Mouse (Mus musculus) c-Kit-positive CD71-positive TER-119-negative erythroid progenitor cells, embryonic 14.5 days (primary cell): Measurements from ENCODE around the gene Mmp14.

Experiments used
- DNase-seq: peaks from one replicate; pipeline ENCODE4 v3.0.0-alpha.2; 2013; ENCODE audit warnings: low read depth

Gene Mmp14

DNA sequence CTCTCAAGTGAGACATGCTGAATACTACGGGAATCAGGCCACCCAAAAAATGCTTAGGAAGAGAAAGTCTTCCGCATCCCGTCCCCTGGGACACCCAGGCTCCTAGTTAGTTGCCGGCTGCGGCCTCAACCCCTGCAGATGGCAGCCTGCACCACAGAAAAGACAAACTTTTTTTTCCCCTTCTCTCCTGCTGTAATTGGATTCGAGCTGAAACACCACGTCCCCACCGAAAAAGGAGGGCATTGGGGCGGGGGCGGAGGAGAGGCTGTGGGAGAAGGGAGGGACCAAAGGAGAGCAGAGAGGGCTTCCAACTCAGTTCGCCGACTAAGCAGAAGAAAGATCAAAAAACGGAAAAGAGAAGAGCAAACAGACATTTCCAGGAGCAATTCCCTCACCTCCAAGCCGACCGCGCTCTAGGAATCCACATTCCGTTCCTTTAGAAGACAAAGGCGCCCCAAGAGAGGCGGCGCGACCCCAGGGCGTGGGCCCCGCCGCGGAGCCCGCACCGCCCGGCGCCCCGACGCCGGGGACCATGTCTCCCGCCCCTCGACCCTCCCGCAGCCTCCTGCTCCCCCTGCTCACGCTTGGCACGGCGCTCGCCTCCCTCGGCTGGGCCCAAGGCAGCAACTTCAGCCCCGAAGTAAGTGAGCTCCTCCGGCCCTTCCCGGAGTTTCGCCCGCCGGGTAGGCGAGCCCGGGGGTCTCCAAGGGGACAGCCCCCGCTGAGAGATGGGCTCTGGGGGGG is at the start of gene Mmp14:
Gene Mmp14 (plus strand): TSS at position 279 of the 744 bp plus-strand sequence.
- no peak for DNase-seq

DNA sequence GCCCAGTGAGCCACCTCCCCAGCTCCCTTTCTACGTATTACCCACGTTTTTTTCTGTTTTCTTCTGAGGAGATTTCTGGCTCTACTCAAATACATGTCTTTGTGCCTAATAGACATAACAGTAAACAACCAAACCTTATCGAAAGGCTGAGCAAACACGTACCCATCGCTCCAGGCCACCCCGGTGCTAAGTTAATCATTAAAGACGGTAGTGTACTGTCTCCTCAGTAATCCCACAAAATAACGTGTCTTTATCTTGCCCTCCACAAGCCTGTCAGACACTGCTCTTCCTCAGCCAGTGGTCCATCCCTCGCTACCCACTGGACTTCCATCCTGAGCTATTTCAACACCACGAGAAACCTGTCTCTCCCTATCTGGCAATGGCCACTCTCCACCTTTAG is 49.6 kb upstream of the Mmp14 start:
- no peak for DNase-seq

DNA sequence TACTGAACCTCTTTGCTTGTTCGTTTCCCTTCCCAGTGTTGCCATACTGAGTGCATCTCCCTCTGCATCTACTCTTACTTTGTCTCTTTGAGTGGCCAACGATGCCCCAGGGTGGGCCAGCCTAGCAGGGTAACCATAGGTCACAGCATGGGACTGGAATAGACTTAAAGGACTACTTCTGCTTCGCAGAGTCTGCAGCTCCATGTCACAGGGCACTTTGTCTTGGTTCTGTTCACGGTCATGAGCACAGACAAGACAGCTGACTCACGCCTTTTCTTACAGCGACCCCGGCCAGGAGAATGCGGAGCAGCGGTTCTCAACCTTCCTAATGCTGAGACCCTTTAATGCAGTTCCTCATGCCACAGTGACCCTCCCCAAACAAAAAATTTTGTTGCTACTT is 48.8 kb upstream of the Mmp14 start:
- no peak for DNase-seq

DNA sequence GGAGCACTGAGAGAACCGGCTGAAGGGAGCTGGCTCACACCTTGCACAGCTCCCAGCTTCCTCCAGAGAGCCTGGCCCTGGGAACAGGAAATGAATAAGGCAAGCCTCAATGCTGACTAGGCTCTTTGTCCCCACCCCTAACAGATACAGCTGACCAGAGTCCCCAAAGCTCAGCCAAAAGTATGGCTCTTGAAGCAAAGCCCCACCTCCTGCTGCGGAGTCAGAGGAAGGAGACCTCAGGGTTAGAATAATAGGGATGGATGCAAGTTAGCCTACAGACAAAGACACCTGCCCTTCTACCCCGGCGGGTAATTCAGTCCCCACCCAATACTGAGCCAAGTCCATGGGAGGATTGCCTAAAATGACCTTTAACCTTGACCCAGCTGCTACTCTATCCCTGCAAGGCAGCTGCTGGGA is 48.0 kb upstream of the Mmp14 start:
- no peak for DNase-seq

DNA sequence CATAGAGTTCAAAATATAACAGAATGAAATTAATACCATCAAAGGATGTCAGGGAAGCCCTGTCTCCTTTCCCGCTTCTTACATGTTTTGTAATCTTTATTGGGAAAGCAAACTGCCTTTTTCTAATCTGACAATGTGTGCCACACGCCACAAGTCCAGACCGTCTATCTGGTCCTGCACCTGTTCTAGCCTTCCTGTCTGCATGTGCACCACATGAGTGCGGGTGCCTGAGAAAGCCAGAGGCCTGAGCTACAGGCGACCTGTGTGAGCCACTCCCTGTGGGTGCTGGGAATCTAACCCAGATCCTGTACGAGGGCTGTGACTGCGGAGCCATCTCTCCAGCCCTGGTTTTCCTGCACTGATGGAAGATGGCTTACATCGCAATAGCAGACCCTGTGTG is 47.0 kb upstream of the Mmp14 start:
- DNase-seq: no peak

DNA sequence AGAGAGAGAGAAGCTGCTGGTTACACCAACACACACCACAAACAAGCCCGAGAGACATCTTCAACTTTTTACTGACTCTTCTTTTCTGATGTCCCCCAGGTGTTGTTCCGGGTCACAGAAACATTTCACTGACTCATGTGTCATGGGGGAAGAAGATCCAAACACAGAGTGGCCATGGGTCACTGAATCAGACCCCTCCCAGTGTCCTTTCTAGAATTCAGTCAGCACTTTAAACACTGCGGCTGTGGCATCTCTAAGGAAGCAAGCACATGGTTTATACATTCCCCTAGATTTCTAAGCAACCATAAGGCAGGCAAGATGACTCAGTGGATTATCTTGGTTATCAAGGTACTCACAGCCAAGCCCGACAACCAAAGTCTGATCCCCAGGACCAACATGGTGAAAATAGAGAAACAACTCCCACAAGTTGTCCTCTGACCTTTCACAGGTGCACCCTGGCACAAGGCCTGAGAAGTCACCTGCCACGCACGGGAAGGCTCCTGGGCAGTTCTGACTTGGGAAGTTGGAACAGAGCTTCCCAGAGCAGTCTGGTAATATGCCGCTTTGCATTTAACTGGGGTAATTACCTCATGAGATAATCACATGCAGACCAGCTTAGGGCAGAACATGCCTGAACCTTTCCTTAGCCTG is 45.3 kb upstream of the Mmp14 start:
- DNase-seq: no peak

DNA sequence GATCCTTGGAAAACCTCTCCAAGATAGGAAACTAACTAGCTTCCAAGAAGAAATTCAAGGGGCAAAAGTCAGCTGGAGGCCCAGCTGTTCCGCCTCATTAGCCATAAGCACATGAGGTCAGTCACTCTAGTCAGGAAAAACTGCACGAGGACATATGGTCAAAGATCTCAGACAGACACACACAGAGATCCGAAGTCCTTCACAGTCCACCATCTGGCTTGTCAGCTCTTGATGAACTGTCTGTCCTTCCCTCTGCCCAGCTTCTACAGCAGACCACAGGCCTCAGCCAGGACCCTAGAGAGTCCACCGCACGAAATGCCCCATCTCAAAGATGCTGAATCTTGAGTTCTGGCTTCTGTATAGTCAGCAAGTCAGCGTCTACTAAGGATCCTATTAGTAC is 43.9 kb upstream of the Mmp14 start:
- DNase-seq: no peak

DNA sequence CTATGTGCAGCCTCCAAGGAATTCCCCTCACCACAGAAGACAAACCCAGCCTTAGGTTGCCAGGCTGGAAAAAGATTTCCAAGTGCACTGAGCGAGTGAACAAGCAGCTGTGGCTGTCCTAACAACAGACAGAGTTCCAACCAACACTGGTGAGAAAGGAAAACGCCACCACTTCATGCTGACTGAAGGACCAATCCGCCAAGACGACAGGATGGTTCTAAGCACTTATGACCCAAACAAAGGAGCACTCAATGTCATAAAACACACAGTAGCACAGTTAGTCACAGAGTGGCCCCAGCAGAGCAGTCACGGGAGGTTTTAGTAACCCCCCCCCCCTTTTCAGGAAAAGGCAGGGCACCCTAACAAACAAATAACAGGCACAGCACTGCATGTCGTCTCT is 40.6 kb upstream of the Mmp14 start:
- no peak for DNase-seq

DNA sequence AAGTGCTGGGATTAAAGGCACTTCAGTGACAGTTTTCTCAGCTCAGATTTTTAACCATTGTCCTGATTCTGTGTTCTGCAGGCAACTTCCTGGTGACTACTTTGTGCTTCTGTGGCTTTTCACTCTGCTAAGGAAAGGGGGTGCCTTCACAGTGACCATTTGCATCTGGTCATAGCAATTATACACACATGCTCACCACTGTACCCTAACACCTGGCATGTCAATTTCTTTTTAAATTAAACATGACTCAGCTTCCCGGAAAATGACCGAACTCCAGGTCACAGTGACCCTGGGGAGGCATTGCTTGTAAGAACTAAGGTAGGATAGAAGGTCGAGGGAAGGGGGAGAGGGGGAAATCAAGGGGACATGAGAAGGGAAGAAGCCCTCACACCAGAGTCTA is 37.6 kb upstream of the Mmp14 start:
- DNase-seq: no peak

DNA sequence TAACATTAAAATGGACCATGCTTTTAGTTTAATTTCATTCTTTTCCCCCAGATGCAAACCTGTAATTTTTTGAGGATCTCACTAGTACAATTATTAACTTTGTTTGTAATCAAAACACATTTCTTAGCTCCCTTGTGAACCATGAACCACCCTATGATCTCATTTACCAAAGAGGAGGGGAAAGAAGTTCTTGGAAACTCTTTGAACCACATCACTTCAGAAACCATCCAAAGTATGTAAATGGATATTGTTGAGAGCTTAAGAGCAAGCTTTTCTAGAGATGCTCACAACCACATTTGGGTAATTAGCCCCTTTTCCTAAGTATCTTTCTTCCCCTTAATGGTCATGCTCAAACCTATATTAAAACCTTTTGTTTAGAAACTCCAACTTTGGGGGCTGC is 37.1 kb upstream of the Mmp14 start:
- no peak for DNase-seq

DNA sequence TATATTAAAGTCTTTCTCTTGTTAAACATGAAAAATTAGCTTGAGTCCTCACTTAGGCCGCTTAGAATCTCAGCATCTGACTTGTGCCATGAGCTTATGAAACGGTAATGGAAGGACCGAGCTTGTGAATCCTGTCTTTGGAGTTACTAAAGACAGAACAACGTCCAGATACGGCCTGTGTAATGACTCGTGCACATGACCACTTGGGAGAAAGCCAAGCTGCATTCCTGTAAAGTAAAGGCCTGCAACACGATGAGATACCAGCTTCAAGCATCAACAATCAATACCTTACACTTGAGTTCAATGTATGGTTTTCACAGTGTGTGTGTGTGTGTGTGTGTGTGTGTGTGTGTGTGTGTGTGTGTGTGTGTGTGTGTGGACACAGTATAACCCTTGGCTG is 34.7 kb upstream of the Mmp14 start:
- no peak for DNase-seq

DNA sequence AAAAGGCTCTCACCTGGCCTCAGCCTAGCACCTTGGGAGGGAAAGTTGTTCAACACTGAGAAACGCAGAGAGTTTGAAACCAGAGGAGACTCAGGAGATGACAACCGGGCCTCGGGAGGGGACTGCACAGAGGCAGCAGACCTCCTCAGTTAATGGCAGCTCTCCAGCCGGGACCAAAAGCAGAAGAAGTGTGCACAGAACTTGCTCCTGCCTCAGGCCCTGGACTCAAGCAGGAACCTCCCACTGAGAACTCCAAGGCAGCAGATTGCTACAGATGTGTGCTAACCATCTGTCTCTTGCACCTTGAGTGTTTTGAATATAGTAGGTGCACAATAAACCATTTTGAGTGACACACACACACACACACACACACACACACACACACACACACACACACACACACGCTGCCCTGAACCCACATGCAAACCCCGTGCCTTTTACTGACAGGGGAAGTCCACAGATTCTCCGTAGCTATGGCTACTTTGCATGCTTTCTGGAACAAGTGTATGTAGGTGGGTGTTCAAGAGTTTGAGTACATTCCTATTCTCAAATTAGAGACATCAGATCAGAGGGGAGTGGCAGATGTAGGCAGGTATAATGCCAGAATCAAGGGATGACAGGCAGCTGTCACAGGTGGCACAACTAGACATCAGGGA is 33.4 kb upstream of the Mmp14 start:
- no peak for DNase-seq

DNA sequence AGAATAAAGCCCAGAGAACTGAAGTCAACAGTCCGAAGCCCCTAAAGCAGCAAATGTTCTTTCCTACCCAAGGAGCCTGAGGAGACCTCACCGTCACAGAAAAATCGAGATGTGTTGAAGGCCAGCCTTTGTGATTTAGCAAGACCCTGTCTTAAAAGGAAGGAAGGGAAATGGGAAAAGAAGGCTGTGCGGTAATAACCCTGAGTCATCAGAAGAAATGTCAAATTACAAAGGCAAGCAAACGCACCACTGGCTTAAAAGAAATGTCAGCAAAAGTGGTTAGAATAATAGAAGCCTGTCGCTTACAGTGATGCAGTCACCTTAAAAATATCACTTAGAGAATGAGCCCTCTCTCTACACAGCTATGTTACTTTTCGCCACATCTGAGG is 32.9 kb upstream of the Mmp14 start:
- no peak for DNase-seq

DNA sequence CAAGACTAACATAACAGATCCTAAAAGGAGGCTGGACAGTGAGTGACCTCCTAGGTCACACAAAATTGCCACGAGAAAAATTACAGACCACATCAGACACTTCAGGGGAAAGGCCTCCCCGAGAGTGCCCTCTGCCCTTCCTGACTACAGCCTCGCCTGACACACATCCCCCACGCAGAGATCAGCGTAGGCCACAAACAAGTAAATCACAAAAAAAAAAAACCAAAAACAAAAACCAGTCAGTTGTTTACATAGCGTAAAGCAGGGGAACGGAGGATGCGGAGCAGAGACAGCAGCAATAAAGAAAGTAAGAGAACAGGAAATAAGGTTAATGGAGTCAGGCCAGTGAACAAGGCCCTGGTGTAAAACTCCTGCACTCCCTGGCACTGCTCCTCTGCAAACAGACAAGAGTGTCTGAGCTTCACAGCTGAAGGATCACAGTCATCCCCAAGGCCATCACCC is 32.5 kb upstream of the Mmp14 start:
- no peak for DNase-seq

DNA sequence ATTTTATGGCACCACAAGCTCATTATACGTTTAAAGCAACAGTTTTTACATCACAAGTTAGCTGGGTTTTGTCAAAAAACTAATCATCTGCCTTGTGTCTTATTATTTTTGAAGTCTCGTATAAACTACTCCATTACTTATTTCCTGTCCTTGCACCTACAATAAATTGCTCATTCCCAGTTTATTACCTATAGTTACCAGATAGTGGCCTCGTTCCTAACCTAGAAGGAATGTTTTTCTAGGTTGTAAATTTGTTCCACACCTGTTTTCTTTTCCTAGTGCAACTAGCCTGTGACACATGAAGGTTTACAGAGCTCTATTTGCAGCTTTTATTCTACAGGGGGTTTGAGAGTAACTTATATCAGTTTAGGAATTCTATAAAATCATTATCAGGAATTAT is 29.7 kb upstream of the Mmp14 start:
- DNase-seq: no peak

DNA sequence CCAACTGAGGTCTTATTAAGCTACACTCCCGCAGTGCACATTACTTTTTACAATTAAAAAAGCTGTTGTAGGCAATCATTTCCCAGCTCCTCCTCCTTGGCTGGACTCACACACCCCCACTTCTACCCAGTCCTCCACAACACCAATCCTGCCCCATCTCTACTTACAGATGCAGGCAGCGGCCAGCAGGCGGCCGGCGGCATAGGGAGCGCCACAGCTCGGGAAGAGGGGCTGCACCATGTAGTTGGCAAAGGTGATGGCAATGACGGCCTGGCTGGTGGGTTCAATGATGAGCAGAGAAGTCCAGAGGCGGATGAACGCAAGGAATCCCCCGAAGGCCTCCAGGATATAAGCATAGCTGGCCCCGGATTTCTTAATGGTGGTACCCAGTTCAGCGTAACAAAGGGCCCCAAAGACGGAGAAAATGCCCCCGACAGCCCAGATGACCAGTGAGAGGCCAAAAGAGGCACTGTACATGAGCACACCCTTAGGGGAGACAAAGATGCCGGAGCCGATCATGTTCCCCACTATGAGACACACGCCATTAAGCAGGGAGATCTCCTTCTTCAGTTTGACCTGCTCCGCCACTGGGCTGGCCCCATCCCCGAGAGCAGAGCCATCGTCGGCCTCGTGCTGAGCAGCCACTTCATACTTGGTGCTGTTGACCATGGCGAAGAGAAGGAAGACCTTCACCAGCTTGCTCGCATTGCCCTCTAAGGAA is 22.9 kb upstream of the Mmp14 start:
- DNase-seq: no peak

DNA sequence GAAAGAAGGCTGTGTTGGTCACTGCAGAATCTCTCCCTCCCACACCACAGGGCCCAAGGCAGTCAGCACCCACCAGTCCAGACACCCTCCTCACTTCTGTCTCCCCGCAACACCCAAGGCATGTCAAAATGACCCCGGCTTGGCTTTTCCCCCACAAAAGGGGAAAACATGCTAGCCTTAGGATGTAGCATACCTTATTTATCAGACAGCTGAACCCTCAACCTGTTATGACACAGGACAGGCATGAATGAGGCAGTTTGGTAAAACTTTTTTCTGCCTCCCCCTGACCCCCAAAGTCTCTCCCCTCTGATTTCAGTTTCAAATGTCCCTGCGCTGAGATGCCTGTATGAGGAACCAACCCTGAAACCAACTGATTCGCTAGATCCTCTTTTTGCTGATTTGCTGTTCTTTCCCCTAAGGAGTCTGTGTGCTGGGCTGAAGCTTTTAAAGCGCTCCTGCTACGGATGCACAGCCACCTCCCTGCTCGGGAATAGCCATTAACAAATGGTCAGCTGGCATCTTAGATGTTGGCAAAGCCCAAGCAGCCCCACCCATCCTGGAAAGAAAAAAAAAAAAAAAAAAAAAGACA is 22.3 kb upstream of the Mmp14 start:
- no peak for DNase-seq

DNA sequence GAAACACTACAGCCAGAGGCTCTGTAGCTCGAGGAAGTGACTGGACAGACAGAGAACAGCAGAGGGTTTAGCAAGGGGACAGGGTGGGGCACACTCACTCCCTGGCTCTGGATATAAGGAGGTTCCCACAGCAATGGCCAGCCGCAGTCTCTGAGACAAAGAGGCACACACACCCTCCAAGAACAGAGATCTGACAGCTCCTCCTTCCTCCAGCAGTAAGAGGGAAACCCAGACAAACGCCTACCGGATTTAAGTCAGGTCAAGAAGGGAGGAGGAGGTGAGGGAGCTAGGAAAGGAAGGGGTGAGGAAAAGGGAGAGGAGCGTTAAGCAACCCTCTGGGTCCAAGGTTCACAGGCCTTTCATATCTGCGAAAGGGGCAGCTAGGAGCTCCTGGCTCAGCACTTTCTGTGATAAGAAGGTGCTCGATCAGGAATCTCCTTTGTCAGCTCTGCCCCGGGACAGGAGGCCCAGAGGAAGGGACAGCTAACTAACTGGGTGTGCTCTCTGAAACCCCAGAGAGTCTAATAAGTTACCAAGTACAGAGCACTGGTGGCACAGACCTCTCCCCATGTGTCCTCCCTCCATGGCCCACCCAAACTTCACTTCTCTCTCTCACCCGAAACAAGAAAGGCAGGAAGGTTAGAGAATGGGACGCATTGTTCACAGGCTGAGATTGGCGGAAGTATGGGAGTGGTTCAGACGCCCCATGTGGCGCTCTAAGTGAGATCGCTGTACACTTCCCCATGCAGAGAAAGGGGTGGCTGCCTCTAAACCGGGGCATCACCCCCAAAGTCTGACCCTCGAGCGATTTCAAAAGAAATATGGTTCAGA is 21.2 kb upstream of the Mmp14 start:
- no peak for DNase-seq

DNA sequence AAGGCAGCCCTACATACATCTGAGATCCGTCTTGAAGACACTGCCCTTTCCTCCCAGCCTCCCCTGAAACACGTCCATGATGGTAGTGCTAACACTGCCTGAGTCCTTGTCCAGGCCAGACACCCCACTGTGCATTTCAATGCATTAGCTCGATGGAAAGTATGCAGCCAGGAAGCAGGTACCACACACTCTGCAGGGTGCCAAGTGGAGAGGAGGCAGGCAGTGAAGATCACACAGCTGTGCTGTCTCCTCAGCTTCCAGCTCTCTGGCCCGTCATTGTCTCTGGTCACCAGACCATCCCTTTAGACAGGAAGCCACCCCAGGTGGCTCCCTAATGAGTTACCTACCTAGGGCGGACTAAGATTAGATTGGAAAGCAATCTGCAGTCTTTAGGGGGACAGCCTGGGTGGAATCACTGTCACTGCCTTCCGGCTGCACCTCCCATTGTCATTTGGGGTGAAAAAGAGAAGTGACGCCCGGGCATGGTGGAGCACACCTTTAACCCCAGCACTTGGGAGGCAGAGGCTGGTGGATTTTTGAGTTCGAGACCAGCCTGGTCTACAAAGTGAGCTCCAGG is 19.3 kb upstream of the Mmp14 start:
- DNase-seq: no peak

DNA sequence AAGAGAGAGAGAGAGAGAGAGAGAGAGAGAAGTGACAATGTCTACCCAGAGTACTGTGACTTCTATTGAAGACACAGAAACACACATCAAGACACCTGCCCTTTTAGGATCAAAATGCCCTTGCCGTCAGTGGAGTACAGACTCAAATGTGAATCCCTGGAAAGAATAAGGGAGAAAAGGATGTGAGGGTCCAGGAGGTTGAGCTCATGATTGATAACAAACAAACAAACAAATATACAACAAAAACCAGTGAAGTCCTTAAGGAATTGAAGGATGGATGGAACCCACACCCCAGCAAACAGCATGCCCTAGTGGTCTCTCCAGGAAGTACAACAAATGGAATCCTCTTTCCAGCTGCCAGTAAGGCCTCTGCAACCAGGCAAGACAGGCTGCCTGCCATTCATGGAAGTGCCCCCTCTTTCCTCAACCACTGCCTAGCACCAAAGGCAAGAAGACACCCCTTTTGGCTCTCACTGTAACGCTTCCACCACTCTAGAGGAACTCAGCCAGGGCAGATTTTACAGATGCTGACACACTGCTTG is 18.7 kb upstream of the Mmp14 start:
- DNase-seq: no peak
